Mouse (Mus musculus) G1E-ER4 (cell line): Measurements from ENCODE around the gene Ptpro. TPM values are rescaled to one million over a fixed set of nuclear protein-coding genes. Genes with fewer than 3 reads are reported as not detected.

Source experiments
- GATA1 ChIP-seq: IDR thresholded peaks from one replicate; pipeline ENCODE4 v1.8.0; 2012; ENCODE audit warnings: low read length, inconsistent platforms
- polyA plus RNA-seq: library from polyadenylated mRNA; stranded (reverse); fragments of >175 nt; gene quantifications from 2 replicates; pipeline ENCODE4 v1.2.3, GENCODE M21; 2012

The Ptpro gene
- polyA plus RNA-seq, 1 experiment = not detected

GRCm38 (mm10) chr6:137456064-137456463 lies 203.9 kb downstream of the Ptpro start:
- no peak for TF ChIP-seq GATA1

DNA sequence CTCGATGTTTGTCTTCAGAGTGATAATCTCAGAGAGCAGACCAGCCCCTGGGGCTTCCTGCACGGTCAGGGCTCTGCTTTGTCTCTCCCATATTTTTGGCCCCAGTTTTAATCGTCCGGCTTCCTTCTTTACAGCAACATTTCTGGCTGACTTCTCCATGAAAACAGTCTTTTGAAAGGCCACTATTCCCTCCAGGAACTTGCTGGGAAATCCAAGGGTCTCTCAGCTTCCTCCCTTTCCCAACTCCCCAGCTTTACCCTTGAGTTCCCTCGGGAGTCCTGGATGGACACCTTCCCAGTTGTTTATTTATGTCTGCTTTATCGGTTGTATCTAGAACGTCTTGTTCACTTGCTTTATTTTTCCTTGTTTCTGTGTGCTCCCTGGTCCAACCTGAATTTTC lies 205.1 kb downstream of the Ptpro start:
- no peak for TF ChIP-seq GATA1

- TF ChIP-seq GATA1 = no peak
Measured at GRCm38 (mm10) chr6:137458136-137458535, 206.0 kb downstream of the Ptpro start.

GRCm38 (mm10) chr6:137463771-137464170 lies 211.7 kb downstream of the Ptpro start:
- no peak for TF ChIP-seq GATA1

GRCm38 (mm10) chr6:137465253-137465652 lies 213.1 kb downstream of the Ptpro start:
- no peak for TF ChIP-seq GATA1

DNA sequence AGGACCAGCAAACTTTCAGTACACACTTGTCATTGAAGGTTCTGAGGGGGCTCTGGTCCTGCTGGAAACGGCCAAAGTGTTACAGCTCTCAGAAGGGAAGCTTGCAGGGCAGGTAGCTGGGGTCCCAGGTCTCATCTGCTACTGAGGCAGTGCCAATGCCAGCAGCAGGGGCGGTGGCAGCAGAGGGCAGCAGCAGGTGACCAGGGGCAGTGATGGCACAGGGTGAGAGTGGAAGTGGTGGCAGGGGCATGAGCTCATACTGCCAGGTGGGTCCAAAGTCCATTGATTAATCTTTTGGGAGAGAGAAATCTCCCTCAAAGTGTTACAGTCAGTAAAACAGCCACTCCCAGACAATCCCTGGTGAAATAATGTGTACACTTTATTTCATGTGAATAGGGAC lies 214.1 kb downstream of the Ptpro start:
- no peak for TF ChIP-seq GATA1

DNA sequence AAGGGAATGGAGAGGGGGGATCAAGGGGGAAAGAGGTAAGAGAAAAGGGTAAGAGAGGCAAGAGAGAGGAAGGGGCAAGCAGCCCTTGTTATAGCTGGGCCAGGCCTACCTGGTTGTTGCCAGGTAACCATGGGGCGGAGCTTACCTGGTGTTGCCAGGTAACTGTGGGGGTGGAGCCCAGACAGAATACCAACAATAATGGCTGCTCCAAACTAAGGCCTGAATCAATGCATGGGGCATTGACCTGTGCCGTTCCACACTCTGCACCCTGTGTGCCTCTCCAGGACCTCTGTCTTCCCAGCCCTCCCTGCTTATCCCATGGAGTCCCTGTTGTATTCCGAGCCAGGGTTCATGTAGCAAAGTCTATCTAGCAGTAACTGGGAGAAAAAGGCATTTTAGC lies 215.6 kb downstream of the Ptpro start:
- TF ChIP-seq GATA1 = no peak

GRCm38 (mm10) chr6:137469541-137469940 lies 217.4 kb downstream of the Ptpro start:
- TF ChIP-seq GATA1 = no peak

DNA sequence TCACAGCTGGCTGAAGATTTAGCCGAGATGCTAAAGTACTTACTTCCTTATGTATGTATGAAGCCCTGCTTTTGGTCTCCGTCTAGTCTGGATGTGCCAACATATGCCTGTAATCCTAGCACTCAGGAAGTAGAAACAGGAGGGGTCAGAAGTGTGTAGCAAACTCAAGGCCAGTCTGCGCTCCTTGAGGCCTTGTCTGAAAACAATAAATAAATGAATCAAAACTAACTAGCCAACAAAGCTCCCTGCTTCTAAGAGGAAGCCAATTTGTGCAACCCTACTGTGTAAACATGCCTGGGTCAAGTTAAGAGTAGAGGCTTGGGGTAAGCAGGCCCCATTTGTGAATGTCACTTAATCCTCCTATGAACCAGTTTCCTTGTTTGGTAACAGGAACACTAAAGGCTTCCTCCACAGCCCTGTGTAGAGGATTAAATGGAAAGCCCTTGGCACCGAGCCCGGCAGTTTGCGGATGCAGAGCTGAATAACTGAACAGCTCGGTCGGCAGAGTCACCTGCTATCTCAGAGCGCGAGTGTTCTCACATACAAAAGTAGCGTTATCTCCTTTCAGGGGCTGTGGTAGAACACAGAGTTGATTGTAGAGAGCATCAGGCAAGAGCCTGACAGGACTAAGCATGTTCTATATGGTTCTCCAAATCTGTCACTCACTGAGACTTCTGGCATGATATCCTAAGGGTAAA lies 218.9 kb downstream of the Ptpro start:
- TF ChIP-seq GATA1 = no peak

DNA sequence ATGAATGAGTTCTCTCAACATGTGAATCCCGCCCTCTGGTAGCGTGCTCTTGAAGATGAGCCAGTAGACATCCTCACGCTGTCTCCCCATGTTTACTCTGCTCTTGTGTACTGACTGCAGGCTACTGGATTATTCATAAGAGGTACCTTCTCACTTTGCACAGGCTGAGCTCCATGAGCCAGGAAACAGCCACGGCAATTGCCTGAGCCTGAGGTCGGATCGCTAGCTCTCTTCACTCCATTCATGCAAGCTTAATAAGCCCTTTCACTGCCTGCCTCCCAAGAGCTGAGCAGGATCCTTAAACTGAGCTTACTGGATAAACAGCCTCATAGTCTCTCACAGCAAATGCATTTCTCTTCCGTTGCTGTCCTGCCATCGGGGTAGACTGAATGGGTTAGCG lies 220.0 kb downstream of the Ptpro start:
- TF ChIP-seq GATA1 = no peak

DNA sequence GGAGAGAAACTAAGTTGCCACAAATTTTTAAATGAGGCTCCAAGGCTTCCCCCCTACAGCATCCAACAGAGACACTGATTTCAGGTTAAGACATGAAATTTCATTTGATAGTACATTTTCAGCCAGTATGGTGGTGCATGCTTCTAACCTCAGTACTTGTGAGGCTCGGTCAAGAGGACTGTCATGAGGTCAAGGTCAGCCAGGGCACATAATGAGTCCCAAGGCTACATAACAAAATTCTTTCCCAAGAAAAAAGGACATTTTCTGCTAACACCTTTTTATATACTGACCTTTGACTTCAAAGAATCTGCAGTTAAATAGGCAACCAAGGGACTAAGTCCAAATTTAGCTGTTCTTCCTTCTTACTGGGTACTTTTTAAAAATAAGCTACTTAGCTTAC lies 221.3 kb downstream of the Ptpro start:
- TF ChIP-seq GATA1 = no peak

DNA sequence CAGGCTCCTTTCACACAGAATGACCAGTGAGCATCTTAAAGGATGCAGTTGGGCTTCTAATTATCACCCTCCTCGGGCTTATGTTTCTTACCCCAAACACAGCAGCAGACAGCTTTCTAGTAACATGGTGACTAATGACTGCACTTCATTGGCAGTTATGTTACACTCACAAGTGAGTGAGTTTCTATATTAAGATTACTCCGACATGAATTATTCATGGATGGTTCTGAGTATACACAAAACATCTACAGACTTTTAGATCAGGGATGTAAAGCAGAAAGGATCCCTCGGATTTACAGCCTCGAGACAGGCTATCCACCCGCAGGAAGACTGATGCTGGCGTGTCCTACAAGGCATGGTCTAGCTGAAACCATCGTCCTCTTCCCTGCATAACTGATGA lies 230.8 kb downstream of the Ptpro start:
- TF ChIP-seq GATA1 = no peak

- no peak for TF ChIP-seq GATA1
Measured at GRCm38 (mm10) chr6:137487443-137487842, 235.3 kb downstream of the Ptpro start.

DNA sequence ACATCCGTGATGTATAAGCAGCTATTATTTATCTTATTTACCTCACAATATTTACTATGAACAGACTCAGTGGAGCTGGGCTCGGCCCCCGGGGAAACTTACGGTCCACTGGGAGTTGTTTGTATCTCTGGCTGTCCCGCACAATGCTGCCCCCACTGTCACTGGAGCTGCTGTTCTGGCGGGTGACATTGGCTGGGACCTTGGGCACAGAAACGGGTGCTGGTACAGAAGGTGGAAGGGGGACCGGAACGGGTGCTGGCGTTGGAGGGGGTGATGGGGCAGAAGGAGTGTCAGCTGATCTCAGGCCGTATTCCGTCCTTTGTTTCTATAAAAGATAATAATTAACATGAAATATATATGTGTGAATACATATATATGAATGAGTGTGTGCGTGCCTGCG lies 238.0 kb downstream of the Ptpro start:
- TF ChIP-seq GATA1 = no peak

- no peak for TF ChIP-seq GATA1
Measured at GRCm38 (mm10) chr6:137491659-137492058, 239.5 kb downstream of the Ptpro start.

GRCm38 (mm10) chr6:137492582-137492981 lies 240.5 kb downstream of the Ptpro start:
- TF ChIP-seq GATA1 = no peak

GRCm38 (mm10) chr6:137493211-137494135 lies 241.4 kb downstream of the Ptpro start:
- no peak for TF ChIP-seq GATA1

DNA sequence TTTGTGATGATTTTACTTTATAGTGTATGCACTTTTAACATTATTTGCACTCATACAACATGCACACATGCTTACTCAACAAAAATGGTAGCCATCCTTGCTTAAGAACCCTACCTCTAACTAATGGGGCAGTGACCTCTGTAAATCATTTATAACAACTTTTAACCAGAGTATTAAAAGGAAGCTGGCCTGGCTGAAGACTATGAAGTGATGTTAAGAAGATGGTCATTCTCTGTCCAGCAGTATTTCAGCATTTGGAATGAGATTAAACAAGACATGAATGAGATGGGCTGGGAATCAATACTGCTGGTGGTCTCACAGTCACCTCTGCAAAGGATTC lies 242.0 kb downstream of the Ptpro start:
- TF ChIP-seq GATA1 = no peak
